Mouse (Mus musculus): ENCODE measurements around the gene Ric8a. TPM values are rescaled to one million over a fixed set of nuclear protein-coding genes. Genes with fewer than 3 reads are reported as not detected.
A peak's percentile ranks its signal among the peaks of the same experiment; 100 is the strongest.

The Ric8a gene
- polyA plus RNA-seq (2012; fragmentation: generic; extraction: Trizol) = 59.3 TPM
- long read RNA-seq, experiment 1, transcript Ric8a-201 (10 exons, 3,406 nt) = major isoform, 33 of 56 reads
- long read RNA-seq, experiment 1, partial matches to known transcripts = 4 of 56 reads
- long read RNA-seq, experiment 1, other reads (novel, unspliced or antisense) = 13 of 56 reads
- long read RNA-seq, experiment 2, transcript Ric8a-201 (10 exons, 3,406 nt) = major isoform, 328 of 368 reads
- long read RNA-seq, experiment 2, partial matches to known transcripts = 6 of 368 reads
- long read RNA-seq, experiment 2, other reads (novel, unspliced or antisense) = 28 of 368 reads

- TF ChIP-seq FOSL1 (IDR thresholded peaks at IDR 0.05; ENCODE audit: insufficient read depth, low read length, poor library complexity, severe bottlenecking) (no peak), CTCF (IDR thresholded peaks at IDR 0.05; ENCODE audit: control insufficient read depth, insufficient read depth, insufficient read length) (no peak), USF1 (IDR thresholded peaks at IDR 0.05; ENCODE audit: low read depth) (no peak), MYOG (IDR thresholded peaks at IDR 0.05; ENCODE audit: control insufficient read depth, extremely low read depth, insufficient read length) (no peak), MAX (IDR thresholded peaks at IDR 0.05) (no peak), MYOD1 (IDR thresholded peaks at IDR 0.05; ENCODE audit: control insufficient read depth, insufficient read length, low read depth) (no peak), CEBPB (IDR thresholded peaks at IDR 0.05; ENCODE audit: low read depth) (no peak)
- Histone ChIP-seq H3K27me3 (ENCODE audit: control insufficient read depth, insufficient read depth, insufficient read length) (no peaks in the 10 kb centered on the region), H3ac (ENCODE audit: control insufficient read depth, insufficient read length, low read depth) (peak within 1 kb of the TSS; percentile 98), H3K79me2 (ENCODE audit: control insufficient read depth, insufficient read depth) (peaks cover 65% of the 10 kb centered on the region), H3K79me3 (ENCODE audit: low read depth) (peaks cover 39% of the 10 kb centered on the region), H3K36me3 (ENCODE audit: control insufficient read depth, insufficient read depth) (peaks cover 42% of the 10 kb centered on the region), H3K4me3 (ENCODE audit: insufficient read depth, poor library complexity, severe bottlenecking) (peak within 1 kb of the TSS; percentile 71)
These were observed at the start of gene Ric8a for GRCm38 (mm10) chr7:140856785-140857549. Gene Ric8a (plus strand): TSS chr7:140856957.

- Histone ChIP-seq H3K79me3 (ENCODE audit: low read depth) (no peaks in the 10 kb centered on the region), H3K4me3 (ENCODE audit: insufficient read depth, poor library complexity, severe bottlenecking) (no peak overlapping the region), H3ac (ENCODE audit: control insufficient read depth, insufficient read length, low read depth) (no peak overlapping the region), H3K79me2 (ENCODE audit: control insufficient read depth, insufficient read depth) (no peaks in the 10 kb centered on the region), H3K27me3 (ENCODE audit: control insufficient read depth, insufficient read depth, insufficient read length) (no peaks in the 10 kb centered on the region), H3K36me3 (ENCODE audit: control insufficient read depth, insufficient read depth) (no peaks in the 10 kb centered on the region)
- TF ChIP-seq CEBPB (IDR thresholded peaks at IDR 0.05; ENCODE audit: low read depth) = no peak
- TF ChIP-seq MAX (IDR thresholded peaks at IDR 0.05) = no peak
- TF ChIP-seq MYOG (IDR thresholded peaks at IDR 0.05; ENCODE audit: control insufficient read depth, extremely low read depth, insufficient read length) = no peak
- TF ChIP-seq USF1 (IDR thresholded peaks at IDR 0.05; ENCODE audit: low read depth) = no peak
- TF ChIP-seq CTCF (IDR thresholded peaks at IDR 0.05; ENCODE audit: control insufficient read depth, insufficient read depth, insufficient read length) = no peak
- TF ChIP-seq FOSL1 (IDR thresholded peaks at IDR 0.05; ENCODE audit: insufficient read depth, low read length, poor library complexity, severe bottlenecking) = no peak
- TF ChIP-seq MYOD1 (IDR thresholded peaks at IDR 0.05; ENCODE audit: control insufficient read depth, insufficient read length, low read depth) = no peak
These were observed 46.3 kb upstream of the Ric8a start for GRCm38 (mm10) chr7:140810496-140810895.

GRCm38 (mm10) chr7:140811714-140812113 lies 45.0 kb upstream of the Ric8a start:
- no peaks in the 10 kb centered on the region for H3K79me2 ChIP-seq (ENCODE audit: control insufficient read depth, insufficient read depth)
- TF ChIP-seq CEBPB (IDR thresholded peaks at IDR 0.05; ENCODE audit: low read depth) (no peak), USF1 (IDR thresholded peaks at IDR 0.05; ENCODE audit: low read depth) (no peak), MAX (IDR thresholded peaks at IDR 0.05) (no peak), MYOD1 (IDR thresholded peaks at IDR 0.05; ENCODE audit: control insufficient read depth, insufficient read length, low read depth) (no peak), MYOG (IDR thresholded peaks at IDR 0.05; ENCODE audit: control insufficient read depth, extremely low read depth, insufficient read length) (no peak), CTCF (IDR thresholded peaks at IDR 0.05; ENCODE audit: control insufficient read depth, insufficient read depth, insufficient read length) (no peak), FOSL1 (IDR thresholded peaks at IDR 0.05; ENCODE audit: insufficient read depth, low read length, poor library complexity, severe bottlenecking) (no peak)
- no peak overlapping the region for H3K4me3 ChIP-seq (ENCODE audit: insufficient read depth, poor library complexity, severe bottlenecking)
- H3K27me3 ChIP-seq (ENCODE audit: control insufficient read depth, insufficient read depth, insufficient read length) = no peaks in the 10 kb centered on the region
- no peaks in the 10 kb centered on the region for H3K36me3 ChIP-seq (ENCODE audit: control insufficient read depth, insufficient read depth)
- no peaks in the 10 kb centered on the region for H3K79me3 ChIP-seq (ENCODE audit: low read depth)
- no peak overlapping the region for H3ac ChIP-seq (ENCODE audit: control insufficient read depth, insufficient read length, low read depth)

GRCm38 (mm10) chr7:140812850-140813249 lies 43.9 kb upstream of the Ric8a start:
- Histone ChIP-seq H3K79me3 (ENCODE audit: low read depth) (no peaks in the 10 kb centered on the region), H3ac (ENCODE audit: control insufficient read depth, insufficient read length, low read depth) (no peak overlapping the region), H3K79me2 (ENCODE audit: control insufficient read depth, insufficient read depth) (no peaks in the 10 kb centered on the region), H3K4me3 (ENCODE audit: insufficient read depth, poor library complexity, severe bottlenecking) (no peak overlapping the region), H3K36me3 (ENCODE audit: control insufficient read depth, insufficient read depth) (no peaks in the 10 kb centered on the region), H3K27me3 (ENCODE audit: control insufficient read depth, insufficient read depth, insufficient read length) (no peaks in the 10 kb centered on the region)
- no peak for TF ChIP-seq USF1 (IDR thresholded peaks at IDR 0.05; ENCODE audit: low read depth)

- H3K79me3 ChIP-seq (ENCODE audit: low read depth) = no peaks in the 10 kb centered on the region
- no peak overlapping the region for H3K4me3 ChIP-seq (ENCODE audit: insufficient read depth, poor library complexity, severe bottlenecking)
- TF ChIP-seq MYOD1 (IDR thresholded peaks at IDR 0.05; ENCODE audit: control insufficient read depth, insufficient read length, low read depth) (no peak), MAX (IDR thresholded peaks at IDR 0.05) (no peak), MYOG (IDR thresholded peaks at IDR 0.05; ENCODE audit: control insufficient read depth, extremely low read depth, insufficient read length) (no peak), CTCF (IDR thresholded peaks at IDR 0.05; ENCODE audit: control insufficient read depth, insufficient read depth, insufficient read length) (no peak), FOSL1 (IDR thresholded peaks at IDR 0.05; ENCODE audit: insufficient read depth, low read length, poor library complexity, severe bottlenecking) (no peak), USF1 (IDR thresholded peaks at IDR 0.05; ENCODE audit: low read depth) (no peak), CEBPB (IDR thresholded peaks at IDR 0.05; ENCODE audit: low read depth) (no peak)
- H3K79me2 ChIP-seq (ENCODE audit: control insufficient read depth, insufficient read depth) = no peaks in the 10 kb centered on the region
- no peak overlapping the region for H3ac ChIP-seq (ENCODE audit: control insufficient read depth, insufficient read length, low read depth)
- no peaks in the 10 kb centered on the region for H3K27me3 ChIP-seq (ENCODE audit: control insufficient read depth, insufficient read depth, insufficient read length)
- no peaks in the 10 kb centered on the region for H3K36me3 ChIP-seq (ENCODE audit: control insufficient read depth, insufficient read depth)
These were observed 36.6 kb upstream of the Ric8a start for GRCm38 (mm10) chr7:140820173-140820572.
